Mouse (Mus musculus): ENCODE measurements at regions not wholly inside any gene's neighbourhood (a gene's known extent, or its start where the extent isn't known, plus 50 kb on each side); places are given as distances from the start of the nearest gene placed in this dataset.

DNA sequence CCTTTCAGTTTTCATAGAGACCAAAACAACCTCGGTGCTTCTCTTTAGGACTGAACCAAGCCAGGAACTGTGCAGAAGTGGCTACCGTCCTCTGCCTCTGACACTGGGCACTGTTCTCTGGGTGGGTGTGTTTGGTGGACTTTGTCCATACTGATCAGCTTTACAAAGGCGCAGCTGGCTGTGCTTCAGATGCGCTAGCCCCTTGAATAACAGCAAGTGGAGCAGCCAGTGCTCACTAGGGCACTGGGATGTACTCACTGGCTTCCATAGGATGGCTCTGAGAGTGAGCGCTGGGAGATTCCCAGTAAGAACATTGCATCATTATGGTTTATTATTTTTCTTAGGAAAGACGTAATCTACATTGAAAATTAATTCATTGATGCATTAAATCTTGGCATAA lies 105.3 kb upstream of the Hmga2 start:
- no peak overlapping the region for H3ac ChIP-seq (ENCODE audit: control insufficient read depth, insufficient read length, low read depth)
- H3K79me3 ChIP-seq (ENCODE audit: low read depth): no peaks in the 10 kb centered on the region
- H3K27me3 ChIP-seq (ENCODE audit: control insufficient read depth, insufficient read depth, insufficient read length): no peaks in the 10 kb centered on the region
- H3K36me3 ChIP-seq (ENCODE audit: control insufficient read depth, insufficient read depth): no peaks in the 10 kb centered on the region
- TF ChIP-seq MYOD1 (IDR thresholded peaks at IDR 0.05; ENCODE audit: control insufficient read depth, insufficient read length, low read depth): no peak
- TF ChIP-seq CEBPB (IDR thresholded peaks at IDR 0.05; ENCODE audit: low read depth): no peak
- TF ChIP-seq CTCF (IDR thresholded peaks at IDR 0.05; ENCODE audit: control insufficient read depth, insufficient read depth, insufficient read length): no peak
- TF ChIP-seq MYOG (IDR thresholded peaks at IDR 0.05; ENCODE audit: control insufficient read depth, extremely low read depth, insufficient read length): no peak
- TF ChIP-seq FOSL1 (IDR thresholded peaks at IDR 0.05; ENCODE audit: insufficient read depth, low read length, poor library complexity, severe bottlenecking): no peak
- TF ChIP-seq USF1 (IDR thresholded peaks at IDR 0.05; ENCODE audit: low read depth): no peak
- no peak for TF ChIP-seq MAX (IDR thresholded peaks at IDR 0.05)
- H3K4me3 ChIP-seq (ENCODE audit: insufficient read depth, poor library complexity, severe bottlenecking): no peak overlapping the region
- H3K79me2 ChIP-seq (ENCODE audit: control insufficient read depth, insufficient read depth): no peaks in the 10 kb centered on the region

DNA sequence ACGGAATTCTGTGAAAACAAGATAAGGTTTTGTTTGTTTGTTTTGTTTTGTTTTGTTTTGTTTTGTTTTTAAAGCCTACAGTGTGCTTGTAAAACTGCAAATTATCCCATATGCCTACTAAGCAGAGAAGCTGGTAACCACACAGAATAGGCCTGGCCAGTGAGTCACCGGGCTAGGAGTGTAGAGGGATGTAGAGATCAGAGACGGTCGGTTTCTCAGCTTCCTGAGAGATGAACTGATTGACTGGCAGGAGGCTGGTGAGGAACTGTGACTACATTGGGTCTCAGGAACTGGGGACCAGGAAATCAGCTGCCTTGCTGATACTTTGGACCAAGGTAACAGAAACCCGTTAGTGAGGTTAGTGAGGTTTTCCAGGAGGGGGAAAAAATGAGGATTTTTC lies 100.6 kb upstream of the Hmga2 start:
- H3K36me3 ChIP-seq (ENCODE audit: control insufficient read depth, insufficient read depth): no peaks in the 10 kb centered on the region
- H3ac ChIP-seq (ENCODE audit: control insufficient read depth, insufficient read length, low read depth): peak overlapping the region; percentile 3
- TF ChIP-seq MAX (IDR thresholded peaks at IDR 0.05) (peak; percentile 39), FOSL1 (IDR thresholded peaks at IDR 0.05; ENCODE audit: insufficient read depth, low read length, poor library complexity, severe bottlenecking) (peak; percentile 39), CEBPB (IDR thresholded peaks at IDR 0.05; ENCODE audit: low read depth) (no peak), MYOD1 (IDR thresholded peaks at IDR 0.05; ENCODE audit: control insufficient read depth, insufficient read length, low read depth) (no peak), USF1 (IDR thresholded peaks at IDR 0.05; ENCODE audit: low read depth) (no peak), MYOG (IDR thresholded peaks at IDR 0.05; ENCODE audit: control insufficient read depth, extremely low read depth, insufficient read length) (no peak), CTCF (IDR thresholded peaks at IDR 0.05; ENCODE audit: control insufficient read depth, insufficient read depth, insufficient read length) (no peak)
- no peak overlapping the region for H3K4me3 ChIP-seq (ENCODE audit: insufficient read depth, poor library complexity, severe bottlenecking)
- H3K79me2 ChIP-seq (ENCODE audit: control insufficient read depth, insufficient read depth): no peaks in the 10 kb centered on the region
- H3K27me3 ChIP-seq (ENCODE audit: control insufficient read depth, insufficient read depth, insufficient read length): no peaks in the 10 kb centered on the region
- no peaks in the 10 kb centered on the region for H3K79me3 ChIP-seq (ENCODE audit: low read depth)

DNA sequence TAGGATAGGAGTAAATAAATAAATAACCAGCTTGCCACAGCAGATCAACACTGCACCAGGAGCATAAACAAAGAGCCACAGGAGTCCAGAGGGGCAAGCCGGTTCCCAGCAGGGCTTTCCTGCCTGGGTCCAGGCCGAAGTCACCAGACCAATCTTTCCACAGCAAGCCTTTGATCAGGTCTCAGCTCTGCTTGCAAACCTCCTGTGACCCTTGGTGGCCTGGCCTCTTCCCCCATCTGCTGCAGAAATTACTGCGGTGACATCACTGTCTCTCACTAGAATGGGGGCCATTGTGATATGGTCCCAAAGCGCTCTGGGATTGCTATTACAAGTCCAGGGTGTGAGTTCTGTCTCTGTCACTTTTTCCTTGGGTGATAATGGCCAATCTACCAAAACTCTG lies 99.9 kb upstream of the Hmga2 start:
- Histone ChIP-seq H3K79me3 (ENCODE audit: low read depth) (no peaks in the 10 kb centered on the region), H3ac (ENCODE audit: control insufficient read depth, insufficient read length, low read depth) (no peak overlapping the region), H3K27me3 (ENCODE audit: control insufficient read depth, insufficient read depth, insufficient read length) (no peaks in the 10 kb centered on the region), H3K79me2 (ENCODE audit: control insufficient read depth, insufficient read depth) (no peaks in the 10 kb centered on the region), H3K36me3 (ENCODE audit: control insufficient read depth, insufficient read depth) (no peaks in the 10 kb centered on the region), H3K4me3 (ENCODE audit: insufficient read depth, poor library complexity, severe bottlenecking) (no peak overlapping the region)
- TF ChIP-seq CEBPB (IDR thresholded peaks at IDR 0.05; ENCODE audit: low read depth) (no peak), USF1 (IDR thresholded peaks at IDR 0.05; ENCODE audit: low read depth) (no peak), MAX (IDR thresholded peaks at IDR 0.05) (no peak), FOSL1 (IDR thresholded peaks at IDR 0.05; ENCODE audit: insufficient read depth, low read length, poor library complexity, severe bottlenecking) (no peak), CTCF (IDR thresholded peaks at IDR 0.05; ENCODE audit: control insufficient read depth, insufficient read depth, insufficient read length) (no peak), MYOG (IDR thresholded peaks at IDR 0.05; ENCODE audit: control insufficient read depth, extremely low read depth, insufficient read length) (no peak), MYOD1 (IDR thresholded peaks at IDR 0.05; ENCODE audit: control insufficient read depth, insufficient read length, low read depth) (no peak)

DNA sequence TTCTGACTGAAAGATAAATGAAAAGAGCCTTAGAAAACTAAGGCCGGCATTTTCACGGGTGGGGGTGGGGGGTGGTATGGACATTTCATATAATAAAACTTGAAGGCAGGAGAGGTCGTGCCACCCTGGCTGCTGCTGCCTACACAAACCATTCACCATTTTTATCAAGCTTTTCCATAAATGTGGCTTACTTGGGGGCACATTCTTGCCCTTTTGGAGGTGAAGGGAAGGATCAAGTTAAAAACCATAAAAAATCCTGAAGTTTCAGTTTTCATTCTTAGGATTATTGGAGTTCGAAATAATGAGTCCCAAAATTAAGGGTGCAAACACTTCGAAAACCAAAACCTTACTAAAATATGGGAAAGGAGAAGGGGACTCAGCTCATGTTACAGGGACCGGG lies 95.1 kb upstream of the Hmga2 start:
- H3K79me3 ChIP-seq (ENCODE audit: low read depth): no peaks in the 10 kb centered on the region
- no peaks in the 10 kb centered on the region for H3K27me3 ChIP-seq (ENCODE audit: control insufficient read depth, insufficient read depth, insufficient read length)
- no peak for TF ChIP-seq CTCF (IDR thresholded peaks at IDR 0.05; ENCODE audit: control insufficient read depth, insufficient read depth, insufficient read length)
- TF ChIP-seq MYOD1 (IDR thresholded peaks at IDR 0.05; ENCODE audit: control insufficient read depth, insufficient read length, low read depth): no peak
- TF ChIP-seq FOSL1 (IDR thresholded peaks at IDR 0.05; ENCODE audit: insufficient read depth, low read length, poor library complexity, severe bottlenecking): no peak
- TF ChIP-seq MAX (IDR thresholded peaks at IDR 0.05): no peak
- TF ChIP-seq CEBPB (IDR thresholded peaks at IDR 0.05; ENCODE audit: low read depth): no peak
- TF ChIP-seq MYOG (IDR thresholded peaks at IDR 0.05; ENCODE audit: control insufficient read depth, extremely low read depth, insufficient read length): no peak
- TF ChIP-seq USF1 (IDR thresholded peaks at IDR 0.05; ENCODE audit: low read depth): no peak
- H3K79me2 ChIP-seq (ENCODE audit: control insufficient read depth, insufficient read depth): no peaks in the 10 kb centered on the region
- H3ac ChIP-seq (ENCODE audit: control insufficient read depth, insufficient read length, low read depth): no peak overlapping the region
- no peaks in the 10 kb centered on the region for H3K36me3 ChIP-seq (ENCODE audit: control insufficient read depth, insufficient read depth)
- no peak overlapping the region for H3K4me3 ChIP-seq (ENCODE audit: insufficient read depth, poor library complexity, severe bottlenecking)

DNA sequence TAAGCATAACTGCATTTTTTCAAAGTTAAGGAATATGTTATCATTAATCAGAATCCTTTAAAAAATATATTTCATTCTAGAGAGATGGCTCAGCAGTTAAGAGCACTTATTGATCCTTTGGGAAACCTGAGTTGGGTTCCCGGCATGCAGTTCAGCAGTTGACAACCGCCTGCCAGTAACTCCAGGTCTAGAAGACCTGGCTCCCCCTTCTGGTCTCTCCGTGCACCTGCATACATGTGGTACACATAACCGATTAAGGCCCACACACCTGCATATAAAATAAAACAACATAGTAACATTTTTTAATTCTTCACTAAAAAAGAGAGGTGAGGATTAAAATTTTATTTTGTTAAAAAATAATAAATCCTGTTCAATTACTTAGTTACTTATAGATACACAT lies 89.7 kb upstream of the Hmga2 start:
- Histone ChIP-seq H3K79me3 (ENCODE audit: low read depth) (no peaks in the 10 kb centered on the region), H3ac (ENCODE audit: control insufficient read depth, insufficient read length, low read depth) (no peak overlapping the region), H3K27me3 (ENCODE audit: control insufficient read depth, insufficient read depth, insufficient read length) (no peaks in the 10 kb centered on the region), H3K4me3 (ENCODE audit: insufficient read depth, poor library complexity, severe bottlenecking) (no peak overlapping the region), H3K36me3 (ENCODE audit: control insufficient read depth, insufficient read depth) (no peaks in the 10 kb centered on the region), H3K79me2 (ENCODE audit: control insufficient read depth, insufficient read depth) (no peaks in the 10 kb centered on the region)
- TF ChIP-seq CTCF (IDR thresholded peaks at IDR 0.05; ENCODE audit: control insufficient read depth, insufficient read depth, insufficient read length): no peak
- TF ChIP-seq FOSL1 (IDR thresholded peaks at IDR 0.05; ENCODE audit: insufficient read depth, low read length, poor library complexity, severe bottlenecking): no peak
- no peak for TF ChIP-seq MYOD1 (IDR thresholded peaks at IDR 0.05; ENCODE audit: control insufficient read depth, insufficient read length, low read depth)
- no peak for TF ChIP-seq CEBPB (IDR thresholded peaks at IDR 0.05; ENCODE audit: low read depth)
- no peak for TF ChIP-seq MAX (IDR thresholded peaks at IDR 0.05)
- TF ChIP-seq USF1 (IDR thresholded peaks at IDR 0.05; ENCODE audit: low read depth): no peak
- no peak for TF ChIP-seq MYOG (IDR thresholded peaks at IDR 0.05; ENCODE audit: control insufficient read depth, extremely low read depth, insufficient read length)

DNA sequence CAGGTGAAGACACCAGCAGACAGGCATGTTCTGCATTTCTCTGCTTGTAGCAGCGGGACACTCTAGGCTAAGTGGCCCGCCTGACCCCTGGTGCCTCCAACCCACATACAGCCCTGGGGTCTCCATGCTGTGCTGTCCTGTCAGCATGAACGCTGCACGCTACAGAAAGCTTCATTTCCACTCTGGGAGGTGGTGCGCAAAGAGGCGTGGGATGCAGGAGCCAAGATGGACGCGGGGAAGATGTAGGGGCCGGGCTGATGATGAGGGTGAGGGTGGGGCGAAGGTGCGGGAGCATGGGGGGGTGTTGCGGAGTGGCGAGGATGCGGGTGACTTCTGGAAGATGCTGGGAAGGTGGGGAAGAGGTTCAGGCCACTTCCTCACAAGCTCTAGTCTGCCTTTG lies 88.6 kb upstream of the Hmga2 start:
- Histone ChIP-seq H3K79me3 (ENCODE audit: low read depth) (no peaks in the 10 kb centered on the region), H3K4me3 (ENCODE audit: insufficient read depth, poor library complexity, severe bottlenecking) (no peak overlapping the region), H3K79me2 (ENCODE audit: control insufficient read depth, insufficient read depth) (no peaks in the 10 kb centered on the region), H3ac (ENCODE audit: control insufficient read depth, insufficient read length, low read depth) (no peak overlapping the region), H3K27me3 (ENCODE audit: control insufficient read depth, insufficient read depth, insufficient read length) (no peaks in the 10 kb centered on the region), H3K36me3 (ENCODE audit: control insufficient read depth, insufficient read depth) (no peaks in the 10 kb centered on the region)
- no peak for TF ChIP-seq CEBPB (IDR thresholded peaks at IDR 0.05; ENCODE audit: low read depth)
- TF ChIP-seq MAX (IDR thresholded peaks at IDR 0.05): no peak
- TF ChIP-seq MYOG (IDR thresholded peaks at IDR 0.05; ENCODE audit: control insufficient read depth, extremely low read depth, insufficient read length): no peak
- TF ChIP-seq FOSL1 (IDR thresholded peaks at IDR 0.05; ENCODE audit: insufficient read depth, low read length, poor library complexity, severe bottlenecking): no peak
- no peak for TF ChIP-seq MYOD1 (IDR thresholded peaks at IDR 0.05; ENCODE audit: control insufficient read depth, insufficient read length, low read depth)
- no peak for TF ChIP-seq USF1 (IDR thresholded peaks at IDR 0.05; ENCODE audit: low read depth)
- no peak for TF ChIP-seq CTCF (IDR thresholded peaks at IDR 0.05; ENCODE audit: control insufficient read depth, insufficient read depth, insufficient read length)
